10 mouse cellular contexts compared by ENCODE assay signal in genomic region chr2:180725414-180725778, GRCm38 (mm10). TPM values are rescaled to one million over a fixed set of nuclear protein-coding genes. Genes with fewer than 3 reads are reported as not detected.
DNase-seq lines count a peak whose midpoint lies in the region; ATAC-seq and TF ChIP-seq lines count a peak whose summit lies in the region.
"Had no signal": no experiment of that assay in that cellular context is flagged by ENCODE, and none has a peak within 500 bp of the region (broad histone marks: within the 10 kb centered on the region; RNA-seq: fewer than 3 reads in every experiment).

No protein-coding gene starts in this region.

- H3K27ac ChIP-seq in heart, embryonic 12.5 days (ENCODE audit: poor library complexity, severe bottlenecking), result no peak overlapping the region
- no peak overlapping the region for H3K27ac ChIP-seq in midbrain, embryonic 11.5 days (ENCODE audit: low read depth, low read length)
- no peak overlapping the region for H3K27ac ChIP-seq in midbrain, embryonic 10.5 days (replicated peaks)
- no peak overlapping the region for H3K27ac ChIP-seq in hindbrain, postnatal 0 days
- H3K27ac ChIP-seq: midbrain, embryonic 12.5 days had no signal

- no peak for TF ChIP-seq POLR2A in myocyte (IDR thresholded peaks at IDR 0.05; ENCODE audit: insufficient read length, low read depth)

- 6% methylated on average over 6 of the region's 6 CpGs for WGBS in heart, embryonic 12.5 days
- WGBS in midbrain, embryonic 11.5 days, result 9% methylated on average over 6 of the region's 6 CpGs
- WGBS in midbrain, embryonic 10.5 days, result 10% methylated on average over 6 of the region's 6 CpGs
- 4% methylated on average over 6 of the region's 6 CpGs for WGBS in hindbrain, postnatal 0 days

- DNase-seq in heart, adult 9 months (ENCODE audit: low spot score in 2 of 2), result no peak
- DNase-seq in midbrain, embryonic 11.5 days (ENCODE audit: low spot score, missing footprints), result peak; percentile 87
- DNase-seq in midbrain, embryonic 10.5 days (ENCODE audit: low spot score), result no peak
- no peak for DNase-seq in hindbrain, postnatal 0 days (ENCODE audit: low spot score)
- no peak for DNase-seq in T-cell, adult 2 months (ENCODE audit: low spot score)
- DNase-seq: right cerebral cortex, postnatal 14 days had no signal

- no peaks in the 10 kb centered on the region for H3K27me3 ChIP-seq in heart, embryonic 12.5 days (replicated peaks)
- H3K27me3 ChIP-seq in midbrain, embryonic 11.5 days (ENCODE audit: control insufficient read depth, insufficient read depth, low read length), result no peaks in the 10 kb centered on the region
- no peaks in the 10 kb centered on the region for H3K27me3 ChIP-seq in midbrain, embryonic 10.5 days (ENCODE audit: low read depth, poor library complexity, severe bottlenecking)
- no peaks in the 10 kb centered on the region for H3K27me3 ChIP-seq in hindbrain, postnatal 0 days (ENCODE audit: insufficient read depth, low read length)
- H3K27me3 ChIP-seq in myocyte (ENCODE audit: control insufficient read depth, insufficient read depth, insufficient read length), result no peaks in the 10 kb centered on the region

- no peak overlapping the region for H3ac ChIP-seq in myocyte (ENCODE audit: control insufficient read depth, insufficient read length)

- peaks cover 17% of the 10 kb centered on the region for H3K4me1 ChIP-seq in heart, embryonic 12.5 days (replicated peaks)
- H3K4me1 ChIP-seq in midbrain, embryonic 11.5 days (ENCODE audit: control insufficient read depth, insufficient read depth, low read length), result no peaks in the 10 kb centered on the region
- H3K4me1 ChIP-seq in midbrain, embryonic 10.5 days, result peaks cover 8% of the 10 kb centered on the region
- no peaks in the 10 kb centered on the region for H3K4me1 ChIP-seq in hindbrain, postnatal 0 days (ENCODE audit: insufficient read depth, low read length)

- peak overlapping the region; percentile 29 for H3K4me3 ChIP-seq in heart, embryonic 12.5 days
- no peak overlapping the region for H3K4me3 ChIP-seq in midbrain, embryonic 11.5 days (ENCODE audit: low read depth, low read length)
- no peak overlapping the region for H3K4me3 ChIP-seq in midbrain, embryonic 10.5 days
- no peak overlapping the region for H3K4me3 ChIP-seq in hindbrain, postnatal 0 days (ENCODE audit: low read length)
- H3K4me3 ChIP-seq in myocyte, result no peak overlapping the region
- H3K4me3 ChIP-seq: midbrain, embryonic 12.5 days had no signal

- H3K79me2 ChIP-seq in myocyte (ENCODE audit: control insufficient read depth, insufficient read depth), result no peaks in the 10 kb centered on the region

- peak overlapping the region; percentile 53 for H3K9ac ChIP-seq in heart, embryonic 12.5 days
- H3K9ac ChIP-seq in midbrain, embryonic 11.5 days (ENCODE audit: low read length), result no peak overlapping the region
- H3K9ac ChIP-seq in hindbrain, postnatal 0 days (replicated peaks; ENCODE audit: low read length), result no peak overlapping the region
- H3K9ac ChIP-seq: midbrain, embryonic 12.5 days had no signal

- peak overlapping the region; percentile 70 for H3K4me2 ChIP-seq in heart, embryonic 12.5 days
- no peak overlapping the region for H3K4me2 ChIP-seq in midbrain, embryonic 11.5 days
- H3K4me2 ChIP-seq in hindbrain, postnatal 0 days (ENCODE audit: low read depth, low read length), result peak overlapping the region; percentile 30
- peak overlapping the region; percentile 38 for H3K4me2 ChIP-seq in myocyte (ENCODE audit: low read depth)
- H3K4me2 ChIP-seq: midbrain, embryonic 12.5 days had no signal

- no peak for ATAC-seq in heart, embryonic 12.5 days (ENCODE audit: insufficient number of reproducible peaks, low FRiP score)
- no peak for ATAC-seq in midbrain, embryonic 11.5 days (ENCODE audit: low FRiP score)
- ATAC-seq in hindbrain, postnatal 0 days, result no peak
- no peak for ATAC-seq in cerebellum, adult (ENCODE audit: insufficient number of reproducible peaks, low FRiP score, low TSS enrichment)

- no peak for TF ChIP-seq CTCF in hindbrain, postnatal 0 days (IDR thresholded peaks at IDR 0.05; ENCODE audit: low read depth)

- H3K9me3 ChIP-seq in heart, embryonic 12.5 days (replicated peaks), result no peaks in the 10 kb centered on the region
- no peaks in the 10 kb centered on the region for H3K9me3 ChIP-seq in midbrain, embryonic 11.5 days (ENCODE audit: control insufficient read depth, low read length)
- H3K9me3 ChIP-seq in midbrain, embryonic 10.5 days (replicated peaks), result no peaks in the 10 kb centered on the region
- no peaks in the 10 kb centered on the region for H3K9me3 ChIP-seq in hindbrain, postnatal 0 days (ENCODE audit: low read length)
- H3K9me3 ChIP-seq: midbrain, embryonic 12.5 days had no signal

- peaks cover 35% of the 10 kb centered on the region for H3K36me3 ChIP-seq in heart, embryonic 12.5 days
- H3K36me3 ChIP-seq in midbrain, embryonic 11.5 days (ENCODE audit: control insufficient read depth, insufficient read depth, low read length), result peaks cover 8% of the 10 kb centered on the region
- H3K36me3 ChIP-seq in midbrain, embryonic 10.5 days, result peaks cover 38% of the 10 kb centered on the region
- peaks cover 36% of the 10 kb centered on the region for H3K36me3 ChIP-seq in hindbrain, postnatal 0 days (ENCODE audit: insufficient read depth, low read length)
- peaks cover 27% of the 10 kb centered on the region for H3K36me3 ChIP-seq in myocyte (ENCODE audit: control insufficient read depth, insufficient read depth)

TF ChIP-seq in myocyte, 11 proteins besides CTCF, POLR2A, EP300 and RAD21:
- no peak for TF ChIP-seq MYOG (IDR thresholded peaks at IDR 0.05; ENCODE audit: control insufficient read depth in 1 of 3, insufficient read depth in 1 of 3, insufficient read length in 2 of 3, low read depth in 2 of 3)
- no peak for TF ChIP-seq POLR2AphosphoS2 (IDR thresholded peaks at IDR 0.05; ENCODE audit: insufficient read length, low read depth)
- TF ChIP-seq TCF12 (IDR thresholded peaks at IDR 0.05; ENCODE audit: insufficient read depth, poor library complexity, severe bottlenecking), result no peak
- TF ChIP-seq TCF3 (IDR thresholded peaks at IDR 0.05; ENCODE audit: insufficient read length, low read depth), result no peak
- no peak for TF ChIP-seq MAX (IDR thresholded peaks at IDR 0.05; ENCODE audit: low read depth)
- TF ChIP-seq E2F4 (IDR thresholded peaks at IDR 0.05; ENCODE audit: insufficient read depth), result no peak
- no peak for TF ChIP-seq REST (IDR thresholded peaks at IDR 0.05; ENCODE audit: insufficient read depth, insufficient read length)
- no peak for TF ChIP-seq SRF (IDR thresholded peaks at IDR 0.05; ENCODE audit: control insufficient read depth, insufficient read length, low read depth)
- no peak for TF ChIP-seq MYOD1 (IDR thresholded peaks at IDR 0.05; ENCODE audit: control insufficient read depth in 1 of 3, insufficient read length in 2 of 3, low read depth in 2 of 3)
- TF ChIP-seq CEBPB (IDR thresholded peaks at IDR 0.05; ENCODE audit: insufficient read depth, poor library complexity, severe bottlenecking), result no peak
- TF ChIP-seq USF1 (IDR thresholded peaks at IDR 0.05; ENCODE audit: low read depth), result no peak

RNA-seq across cellular contexts. Expression of gene Slc17a9, which starts 0.3 kb away (rescaled TPM):
- 0.59 and 0.69 TPM in 2 replicates for polyA plus RNA-seq in heart, embryonic 12.5 days (2016; fragmentation: Nextera tagmentation; extraction: Ambion mirVana)
- 0.19 TPM in 1 of 2 replicates, not detected in the other for polyA plus RNA-seq in midbrain, embryonic 11.5 days (2014; fragmentation: Nextera tagmentation; extraction: Ambion mirVana)
- 0.43 and 0.57 TPM in 2 replicates for polyA plus RNA-seq in midbrain, embryonic 10.5 days (2016; fragmentation: Nextera tagmentation; extraction: Ambion mirVana)
- 0.32 and 0.68 TPM in 2 replicates for total RNA-seq in hindbrain, postnatal 0 days (2014; rRNA removed)
- 0.29 and 0.52 TPM in 2 replicates for polyA plus RNA-seq in hindbrain, postnatal 0 days (2015; fragmentation: Nextera tagmentation; extraction: Ambion mirVana)
- 0.22 TPM for polyA plus RNA-seq in myocyte (2012; fragmentation: generic; extraction: Trizol)

RNA-seq across cellular contexts. Expression of gene Gid8, which starts 15.5 kb away (rescaled TPM):
- polyA plus RNA-seq in heart, embryonic 12.5 days (2016; fragmentation: Nextera tagmentation; extraction: Ambion mirVana), result 45.3 and 47.8 TPM in 2 replicates
- 63.3 and 63.4 TPM in 2 replicates for polyA plus RNA-seq in midbrain, embryonic 11.5 days (2014; fragmentation: Nextera tagmentation; extraction: Ambion mirVana)
- 50.2 TPM in 2 replicates for polyA plus RNA-seq in midbrain, embryonic 10.5 days (2016; fragmentation: Nextera tagmentation; extraction: Ambion mirVana)
- total RNA-seq in hindbrain, postnatal 0 days (2014; rRNA removed), result 43.2 and 51.1 TPM in 2 replicates
- 45.5 TPM in 2 replicates for polyA plus RNA-seq in hindbrain, postnatal 0 days (2015; fragmentation: Nextera tagmentation; extraction: Ambion mirVana)
- 44.9 TPM for polyA plus RNA-seq in myocyte (2012; fragmentation: generic; extraction: Trizol)

RNA-seq across cellular contexts. Expression of gene Dido1, which starts 15.6 kb away (rescaled TPM):
- polyA plus RNA-seq in heart, embryonic 12.5 days (2016; fragmentation: Nextera tagmentation; extraction: Ambion mirVana), result 23.6 and 24.2 TPM in 2 replicates
- polyA plus RNA-seq in midbrain, embryonic 11.5 days (2014; fragmentation: Nextera tagmentation; extraction: Ambion mirVana), result 28.8 and 30.5 TPM in 2 replicates
- 30.9 and 34.6 TPM in 2 replicates for polyA plus RNA-seq in midbrain, embryonic 10.5 days (2016; fragmentation: Nextera tagmentation; extraction: Ambion mirVana)
- total RNA-seq in hindbrain, postnatal 0 days (2014; rRNA removed), result 35.7 and 36.3 TPM in 2 replicates
- 21.7 and 22.8 TPM in 2 replicates for polyA plus RNA-seq in hindbrain, postnatal 0 days (2015; fragmentation: Nextera tagmentation; extraction: Ambion mirVana)
- polyA plus RNA-seq in myocyte (2012; fragmentation: generic; extraction: Trizol), result 9.3 TPM

RNA-seq across cellular contexts. Expression of gene Bhlhe23, which starts 51.3 kb away (rescaled TPM):
- polyA plus RNA-seq in heart, embryonic 12.5 days (2016; fragmentation: Nextera tagmentation; extraction: Ambion mirVana), result not detected in 2 replicates
- polyA plus RNA-seq in midbrain, embryonic 11.5 days (2014; fragmentation: Nextera tagmentation; extraction: Ambion mirVana), result 22.2 and 23.5 TPM in 2 replicates
- polyA plus RNA-seq in midbrain, embryonic 10.5 days (2016; fragmentation: Nextera tagmentation; extraction: Ambion mirVana), result 10.8 and 12.0 TPM in 2 replicates
- 0.72 and 0.73 TPM in 2 replicates for total RNA-seq in hindbrain, postnatal 0 days (2014; rRNA removed)
- 0.23 and 0.49 TPM in 2 replicates for polyA plus RNA-seq in hindbrain, postnatal 0 days (2015; fragmentation: Nextera tagmentation; extraction: Ambion mirVana)
- polyA plus RNA-seq in myocyte (2012; fragmentation: generic; extraction: Trizol), result not detected
